Mouse (Mus musculus): ENCODE data around the gene Dnajb7.

GRCm38 (mm10) chr15:81358943-81359342 lies 49.2 kb downstream of the Dnajb7 start:
- TF ChIP-seq POLR2A (IDR thresholded peaks at IDR 0.05; ENCODE audit: borderline replicate concordance, extremely low read depth, insufficient read depth, insufficient read length, poor library complexity, severe bottlenecking), result no peak
- no peak for TF ChIP-seq CTCF (IDR thresholded peaks at IDR 0.05; ENCODE audit: borderline replicate concordance, extremely low read depth, insufficient read depth, insufficient read length)

Data from brain, embryonic 14.5 days (tissue).